Mouse (Mus musculus) hindbrain, embryonic 14.5 days (tissue): ENCODE data around the gene Gm20489. TPM values are rescaled to one million over a fixed set of nuclear protein-coding genes. Genes with fewer than 3 reads are reported as not detected.
A peak's percentile ranks its signal among the peaks of the same experiment; 100 is the strongest.

Source experiments
- ATAC-seq: fragments of 200-750 bp; cut with Nextera tagmentation; 2 replicates; pipeline ENCODE4 v1.8.0; 2017; ENCODE audit warnings: moderate number of reproducible peaks, mild to moderate bottlenecking, moderate TSS enrichment, moderate library complexity; ENCODE audit not compliant: low FRiP score
- DNase-seq: peaks from one replicate; pipeline ENCODE4 v3.0.0-alpha.2; 2015; ENCODE audit warnings: low spot score
- H3K27ac ChIP-seq: fragments of 300-500 bp; sonication (generic); 2 replicates; pipeline ENCODE4 v1.5.1; 2014; ENCODE audit warnings: mild to moderate bottlenecking, moderate library complexity
- H3K27me3 ChIP-seq: fragments of 300-500 bp; sonication (generic); 2 replicates; pipeline ENCODE4 v1.6.1; 2014; ENCODE audit warnings: mild to moderate bottlenecking, low read length, mixed read lengths; ENCODE audit not compliant: control insufficient read depth, insufficient read depth
- H3K36me3 ChIP-seq: fragments of 300-500 bp; sonication (generic); replicated peaks from 2 replicates; pipeline ENCODE4 v1.6.1; 2014; ENCODE audit not compliant: control insufficient read depth, insufficient read depth
- H3K4me1 ChIP-seq: fragments of 300-500 bp; sonication (generic); replicated peaks from 2 replicates; pipeline ENCODE4 v1.6.1; 2014; ENCODE audit warnings: antibody characterized with exemption, low read length, mixed read lengths; ENCODE audit not compliant: control insufficient read depth, insufficient read depth
- H3K4me2 ChIP-seq: fragments of 300-500 bp; sonication (generic); replicated peaks from 2 replicates; pipeline ENCODE4 v1.6.1; 2014; ENCODE audit warnings: mild to moderate bottlenecking, moderate library complexity
- H3K4me3 ChIP-seq: fragments of 300-500 bp; sonication (generic); replicated peaks from 2 replicates; pipeline ENCODE4 v1.5.1; 2014; ENCODE audit warnings: mild to moderate bottlenecking, low read length
- H3K9ac ChIP-seq: fragments of 300-500 bp; sonication (generic); 2 replicates; pipeline ENCODE4 v1.6.1; 2014
- H3K9me3 ChIP-seq: fragments of 300-500 bp; sonication (generic); 2 replicates; pipeline ENCODE4 v1.6.1; 2016; ENCODE audit warnings: low read length; ENCODE audit not compliant: control insufficient read depth
- whole genome bisulfite sequencing: fragments of 180-500 bp; shearing (Covaris S2); extraction: QIAGEN DNeasy Blood & Tissue Kit; methylation state at CpG from one replicate; pipeline ENCODE4 v1.1.7; 2014; 5-methylcytosine and 5-hydroxymethylcytosine counted together
- polyA plus RNA-seq: library from polyadenylated mRNA; unstranded; fragments of >200 nt; fragmentation: Nextera tagmentation; extraction: Ambion mirVana; gene quantifications from 2 replicates; pipeline ENCODE4 v1.2.1, GENCODE M21; 2014

The Gm20489 gene
- polyA plus RNA-seq, result not detected in 2 replicates

- no peak within 1 kb of the TSS for H3K4me2 ChIP-seq
- H3K27ac ChIP-seq, result no peak within 1 kb of the TSS
- ATAC-seq, result no peak
- no peak within 1 kb of the TSS for H3K9ac ChIP-seq
- no peak within 1 kb of the TSS for H3K4me3 ChIP-seq
- H3K9me3 ChIP-seq, result no peaks in the 10 kb centered on the region
- 65% methylated on average over 3 of the region's 3 CpGs for WGBS
- H3K27me3 ChIP-seq, result no peaks in the 10 kb centered on the region
- no peaks in the 10 kb centered on the region for H3K36me3 ChIP-seq
- H3K4me1 ChIP-seq, result no peaks in the 10 kb centered on the region
- no peak for DNase-seq
These were observed at the start of gene Gm20489 for GRCm38 (mm10) chrX:101268755-101269124. TSS of gene Gm20489 (minus strand) at chrX:101269023.

DNA sequence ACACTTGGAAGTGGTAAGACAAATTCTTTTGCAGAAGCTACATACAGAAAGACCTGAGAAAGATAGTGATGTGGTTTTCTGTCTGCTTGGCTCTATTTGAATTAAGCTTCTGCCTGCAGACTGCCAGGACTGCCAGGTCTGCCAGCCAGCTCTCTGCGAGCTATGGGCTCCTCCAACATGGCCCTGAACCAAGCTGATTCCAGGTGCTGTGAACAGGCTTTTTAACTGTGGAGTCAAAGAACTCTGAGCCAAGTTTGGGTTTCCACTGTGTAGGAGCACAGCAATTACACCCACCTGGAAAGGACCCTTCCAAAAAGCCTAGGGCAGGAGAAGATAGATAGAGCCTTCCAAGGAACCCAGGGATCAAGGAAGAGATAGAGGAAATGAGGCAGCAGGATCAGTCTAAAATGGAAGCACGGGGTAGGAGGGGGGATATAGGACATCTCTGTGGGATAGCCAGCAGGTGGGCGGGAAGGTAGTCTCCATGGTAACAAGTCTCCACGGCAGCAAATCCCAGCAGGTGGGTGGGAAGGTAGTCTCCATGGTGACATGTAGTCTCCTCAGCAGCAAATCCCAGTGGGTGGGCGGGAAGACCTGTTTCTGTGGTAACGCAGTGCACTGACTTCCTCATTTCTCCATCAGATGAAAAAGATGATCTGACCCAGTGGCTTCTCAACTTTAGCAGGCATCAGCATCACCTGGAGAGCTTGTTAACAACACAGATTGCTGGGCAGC lies 45.0 kb upstream of the Gm20489 start:
- H3K4me3 ChIP-seq, result no peak overlapping the region
- H3K27ac ChIP-seq, result no peak overlapping the region
- 29% methylated on average over 6 of the region's 6 CpGs for WGBS
- peaks cover 79% of the 10 kb centered on the region for H3K36me3 ChIP-seq
- DNase-seq (no peak), ATAC-seq (peak; percentile 62; the same call in 1 of the 2 replicates)
- no peak overlapping the region for H3K9ac ChIP-seq
- no peaks in the 10 kb centered on the region for H3K27me3 ChIP-seq
- H3K4me1 ChIP-seq, result no peaks in the 10 kb centered on the region; the same call in 1 of the 2 replicates
- no peaks in the 10 kb centered on the region for H3K9me3 ChIP-seq
- H3K4me2 ChIP-seq, result no peak overlapping the region

DNA sequence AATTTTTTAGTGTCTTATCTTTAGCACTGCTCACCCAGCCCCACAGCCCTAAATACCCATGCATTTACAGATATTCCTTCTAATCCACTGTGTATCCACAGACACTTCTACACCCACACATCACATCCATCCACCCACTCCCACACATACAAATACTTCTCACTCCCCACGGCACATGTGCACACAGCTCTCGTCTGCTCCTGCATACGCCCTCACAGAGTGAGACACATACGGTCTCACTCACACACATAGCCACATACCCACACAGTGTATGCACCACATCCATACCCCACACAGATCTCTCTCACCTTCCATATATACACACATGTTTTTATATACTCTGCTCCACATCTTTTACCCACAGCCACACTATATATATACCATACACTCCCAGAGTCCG lies 40.5 kb upstream of the Gm20489 start:
- 91% methylated on average over 5 of the region's 5 CpGs for WGBS
- ATAC-seq (no peak), DNase-seq (no peak)

GRCm38 (mm10) chrX:101304646-101305045 lies 35.8 kb upstream of the Gm20489 start:
- Histone ChIP-seq H3K27ac (no peak overlapping the region), H3K36me3 (peaks cover 37% of the 10 kb centered on the region), H3K9me3 (no peaks in the 10 kb centered on the region), H3K27me3 (no peaks in the 10 kb centered on the region; the same call in 1 of the 2 replicates), H3K4me2 (no peak overlapping the region), H3K4me3 (no peak overlapping the region), H3K9ac (no peak overlapping the region), H3K4me1 (peaks cover 31% of the 10 kb centered on the region)
- DNase-seq (no peak), ATAC-seq (no peak)
- 36% methylated on average over 2 of the region's 2 CpGs for WGBS

More for the DNA sequence above, 40.5 kb upstream of the Gm20489 start:
- H3K9me3 ChIP-seq, result no peaks in the 10 kb centered on the region
- peaks cover under 1% of the 10 kb centered on the region for H3K4me1 ChIP-seq
- H3K4me2 ChIP-seq, result no peak overlapping the region
- peaks cover 64% of the 10 kb centered on the region for H3K36me3 ChIP-seq
- no peaks in the 10 kb centered on the region; the same call in 1 of the 2 replicates for H3K27me3 ChIP-seq
- no peak overlapping the region for H3K9ac ChIP-seq
- no peak overlapping the region for H3K27ac ChIP-seq
- H3K4me3 ChIP-seq, result no peak overlapping the region

DNA sequence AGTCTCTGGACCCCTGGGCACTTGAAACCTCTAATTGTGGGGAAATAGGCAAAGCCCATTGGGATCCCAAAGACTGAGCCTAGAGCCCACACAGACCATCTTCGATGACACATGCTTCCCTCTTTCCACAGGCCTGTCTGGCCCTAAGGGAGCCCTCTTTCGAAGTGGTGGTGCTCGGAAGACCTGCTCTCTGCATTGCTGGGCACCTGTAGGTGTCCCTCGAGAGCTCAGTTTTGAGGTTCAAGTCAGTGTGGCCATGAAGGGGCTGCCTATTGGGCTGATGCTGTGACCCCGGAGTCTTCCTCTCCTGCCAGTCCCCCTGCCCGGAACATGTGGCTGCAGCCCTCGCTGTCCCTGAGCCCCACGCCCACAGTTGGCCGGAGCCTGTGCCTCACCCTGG lies 32.8 kb upstream of the Gm20489 start:
- whole genome bisulfite sequencing, result 51% methylated on average over 9 of the region's 9 CpGs
- H3K27me3 ChIP-seq, result no peaks in the 10 kb centered on the region; the same call in 1 of the 2 replicates
- DNase-seq (no peak), ATAC-seq (no peak)
- peaks cover 27% of the 10 kb centered on the region; the same call in 1 of the 2 replicates for H3K36me3 ChIP-seq
- H3K9me3 ChIP-seq, result no peaks in the 10 kb centered on the region
- H3K4me1 ChIP-seq, result peaks cover 35% of the 10 kb centered on the region
- H3K4me2 ChIP-seq, result peak overlapping the region; percentile 60
- peak overlapping the region; percentile 87; the same call in 1 of the 2 replicates for H3K27ac ChIP-seq
- H3K9ac ChIP-seq, result peak overlapping the region; percentile 71
- H3K4me3 ChIP-seq, result peak overlapping the region; percentile 62

DNA sequence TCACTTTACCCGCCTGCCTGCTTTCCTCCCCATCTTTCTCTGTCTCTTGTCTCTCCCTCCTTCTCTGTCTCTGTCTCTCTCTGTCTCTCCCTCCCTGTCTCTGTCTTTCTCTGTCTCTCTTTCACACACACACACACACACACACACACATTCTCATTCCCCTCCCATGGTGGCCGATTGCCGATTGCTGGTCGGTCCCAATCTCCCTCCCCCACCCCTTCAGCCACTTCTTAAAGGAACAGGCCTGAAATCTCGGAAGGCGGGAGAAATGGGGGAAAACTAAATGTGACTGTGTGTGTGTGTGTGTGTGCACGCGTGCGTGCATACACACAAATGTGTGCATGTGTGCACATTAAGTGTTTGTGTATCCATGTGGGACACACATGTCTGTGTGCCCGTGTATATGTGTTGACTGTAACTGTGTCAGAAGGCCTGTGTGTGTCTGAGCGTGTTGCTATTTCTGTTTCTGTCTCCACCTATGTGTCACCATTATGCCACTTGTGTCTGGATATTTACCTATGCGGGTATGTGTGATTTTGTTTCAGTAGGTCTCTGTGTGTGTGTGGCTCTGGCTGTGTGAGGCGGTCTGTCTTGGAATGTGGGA lies 31.7 kb upstream of the Gm20489 start:
- H3K4me2 ChIP-seq, result peak overlapping the region; percentile 60
- ATAC-seq (peak; percentile 43; the same call in 1 of the 2 replicates), DNase-seq (peak; percentile 43)
- peaks cover 33% of the 10 kb centered on the region for H3K36me3 ChIP-seq
- peaks cover 35% of the 10 kb centered on the region for H3K4me1 ChIP-seq
- H3K27ac ChIP-seq, result peak overlapping the region; percentile 87
- H3K27me3 ChIP-seq, result no peaks in the 10 kb centered on the region; the same call in 1 of the 2 replicates
- peak overlapping the region; percentile 62 for H3K4me3 ChIP-seq
- WGBS, result 28% methylated on average over 13 of the region's 13 CpGs
- H3K9ac ChIP-seq, result peak overlapping the region; percentile 71
- H3K9me3 ChIP-seq, result no peaks in the 10 kb centered on the region

- peak overlapping the region; percentile 62 for H3K4me3 ChIP-seq
These were observed 30.9 kb upstream of the Gm20489 start for GRCm38 (mm10) chrX:101299473-101300426.

DNA sequence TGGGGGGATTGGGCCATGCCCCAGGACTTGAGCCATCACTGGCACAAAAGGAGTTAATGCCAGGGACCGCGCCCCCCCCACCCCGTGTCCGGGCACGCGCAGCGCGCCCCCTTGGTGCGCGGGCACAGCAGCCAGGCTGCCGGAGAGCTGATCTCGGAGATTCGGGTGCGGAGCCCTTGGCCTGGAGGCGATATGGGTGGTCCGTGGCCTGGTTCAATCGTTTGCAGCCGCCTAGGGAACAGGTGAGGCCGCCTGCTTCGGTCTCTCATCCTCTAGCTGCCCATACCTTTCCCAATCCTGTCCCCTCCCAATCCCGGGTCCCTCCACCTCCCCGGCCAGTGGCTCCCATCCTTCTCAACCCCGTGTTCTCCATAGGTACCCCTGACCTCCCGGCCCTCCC lies 30.2 kb upstream of the Gm20489 start, which contains the start of gene Nlgn3:
Gene Nlgn3, plus strand, starts transcription at position 114 of the 400 bp plus-strand sequence.
- peaks cover 32% of the 10 kb centered on the region for H3K4me1 ChIP-seq
- peak within 1 kb of the TSS; percentile 62 for H3K4me3 ChIP-seq
- no peaks in the 10 kb centered on the region for H3K27me3 ChIP-seq
- H3K36me3 ChIP-seq, result peaks cover 33% of the 10 kb centered on the region
- 28% methylated on average over 24 of the region's 24 CpGs for WGBS
- peak; percentile 42; the same call in 1 of the 2 replicates for ATAC-seq
- DNase-seq, result peak; percentile 64
- H3K4me2 ChIP-seq, result peak within 1 kb of the TSS; percentile 60
- H3K27ac ChIP-seq, result peak within 1 kb of the TSS; percentile 87
- peak within 1 kb of the TSS; percentile 71 for H3K9ac ChIP-seq
- H3K9me3 ChIP-seq, result no peaks in the 10 kb centered on the region

More at GRCm38 (mm10) chrX:101299473-101300426, 30.9 kb upstream of the Gm20489 start:
- Histone ChIP-seq H3K9ac (peak overlapping the region; percentile 71), H3K27me3 (no peaks in the 10 kb centered on the region; the same call in 1 of the 2 replicates), H3K9me3 (no peaks in the 10 kb centered on the region), H3K27ac (peak overlapping the region; percentile 87), H3K4me1 (peaks cover 35% of the 10 kb centered on the region), H3K4me2 (peak overlapping the region; percentile 60), H3K36me3 (peaks cover 34% of the 10 kb centered on the region)
- peak; percentile 81 for ATAC-seq
- DNase-seq, result peak; percentile 42
- 13% methylated on average over 10 of the region's 13 CpGs for WGBS
